Mouse (Mus musculus): ENCODE measurements at regions not wholly inside any gene's neighbourhood (a gene's known extent, or its start where the extent isn't known, plus 50 kb on each side); places are given as distances from the start of the nearest gene placed in this dataset.
A peak's percentile ranks its signal among the peaks of the same experiment; 100 is the strongest.

DNA sequence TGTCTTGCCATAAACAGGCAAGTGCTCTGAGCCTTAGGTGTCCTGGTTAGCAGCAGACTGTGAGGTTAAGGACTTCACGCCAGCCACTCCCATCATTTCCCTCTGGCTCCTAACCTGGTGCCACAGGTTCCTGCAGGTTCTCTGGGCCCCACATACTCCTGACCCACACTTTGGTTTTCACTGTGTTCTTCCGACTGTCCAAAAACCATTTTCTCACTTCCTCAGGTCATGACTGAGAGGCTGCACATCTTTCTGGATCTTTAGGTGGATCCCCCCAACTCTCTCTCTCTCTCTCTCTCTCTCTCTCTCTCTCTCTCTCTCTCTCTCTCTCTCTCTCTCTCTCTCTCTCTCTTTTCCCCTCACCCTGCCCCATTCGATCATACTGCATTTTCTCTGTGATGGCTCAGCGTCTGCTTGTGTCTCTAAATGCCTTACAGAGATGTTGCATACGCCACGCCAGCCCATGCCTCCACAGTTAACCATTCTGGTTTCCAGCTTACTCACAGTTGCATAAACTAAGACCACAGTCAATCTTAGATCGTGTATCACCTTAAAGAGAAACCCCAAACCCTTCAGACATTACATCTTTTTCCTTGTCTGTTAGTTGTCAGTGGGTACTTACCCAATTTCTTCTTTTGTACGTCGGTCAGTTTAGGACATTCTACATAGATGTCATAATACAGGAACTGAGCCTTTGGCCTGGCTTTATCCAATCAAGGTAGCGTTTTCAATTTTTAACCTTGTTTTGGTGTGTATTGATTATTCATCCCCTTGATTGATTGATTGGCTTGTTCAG is 112.0 kb upstream of the Zfp217 start:
- DNase-seq (ENCODE audit: extremely low spot score in 1 of 2, low spot score in 1 of 2) = no peak

DNA sequence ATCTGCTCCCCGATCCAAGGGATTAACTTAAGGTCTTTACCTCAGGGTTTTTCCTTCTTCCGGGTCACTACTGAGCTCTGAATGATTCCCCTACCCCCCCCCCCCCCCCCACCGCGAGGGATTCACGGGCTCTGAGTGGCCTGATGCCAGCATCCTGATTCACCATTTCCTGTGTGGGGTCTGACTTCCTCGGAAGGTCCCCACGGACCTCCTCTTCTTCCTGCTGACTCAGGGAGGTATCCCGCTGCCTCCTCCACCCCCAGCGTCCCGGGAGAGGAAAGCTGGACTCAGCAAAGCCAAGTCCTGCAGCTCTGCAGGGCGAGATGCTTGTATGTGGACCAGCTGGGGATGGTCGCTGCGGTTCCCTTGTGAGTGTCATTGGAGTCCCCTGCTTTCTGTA is 110.5 kb upstream of the Zfp217 start:
- no peak for DNase-seq (ENCODE audit: extremely low spot score in 1 of 2, low spot score in 1 of 2)

DNA sequence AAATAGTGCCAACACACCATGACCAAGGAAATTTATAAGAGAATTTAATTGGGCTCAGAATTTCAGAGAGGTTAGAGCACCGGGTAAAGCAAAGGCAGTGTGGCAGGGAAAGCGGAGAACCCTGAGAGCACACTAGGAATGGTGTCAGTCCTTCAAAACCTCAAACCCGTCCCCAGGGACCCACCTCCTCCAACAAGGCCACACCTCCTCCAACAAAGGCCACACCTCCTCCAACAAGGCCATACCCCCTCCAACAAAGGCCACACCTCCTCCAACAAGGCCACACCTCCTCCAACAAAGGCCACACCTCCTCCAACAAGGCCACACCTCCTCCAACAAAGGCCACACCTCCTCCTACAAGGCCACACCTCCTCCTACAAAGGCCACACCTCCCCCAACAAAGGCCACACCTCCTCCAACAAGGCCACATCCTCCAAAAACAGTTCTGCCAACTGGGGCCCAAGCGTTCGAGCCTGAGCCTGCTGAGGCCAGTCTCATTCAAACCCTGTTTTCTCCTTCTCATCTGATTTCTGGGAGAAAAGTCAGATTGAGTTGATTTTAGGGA is 109.8 kb upstream of the Zfp217 start:
- no peak for DNase-seq (ENCODE audit: extremely low spot score in 1 of 2, low spot score in 1 of 2)

DNA sequence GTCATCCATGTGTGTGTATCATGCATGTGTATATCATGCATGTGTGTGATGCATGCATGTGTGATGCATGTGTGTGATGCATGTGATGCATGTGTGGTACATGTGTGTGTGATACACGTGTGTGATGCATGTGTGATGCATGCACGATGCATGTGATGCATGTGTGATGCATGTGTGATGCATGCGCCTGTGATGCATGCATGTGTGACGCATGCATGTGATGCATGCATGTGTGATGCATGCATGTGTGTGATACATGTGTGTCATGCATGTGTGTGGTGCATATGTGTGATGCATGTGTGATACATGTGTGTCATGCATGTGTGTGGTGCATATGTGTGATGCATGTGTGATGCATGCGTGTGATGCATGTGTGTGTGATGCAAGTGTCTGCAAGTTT is 108.1 kb upstream of the Zfp217 start:
- DNase-seq (ENCODE audit: extremely low spot score in 1 of 2, low spot score in 1 of 2) = no peak

DNA sequence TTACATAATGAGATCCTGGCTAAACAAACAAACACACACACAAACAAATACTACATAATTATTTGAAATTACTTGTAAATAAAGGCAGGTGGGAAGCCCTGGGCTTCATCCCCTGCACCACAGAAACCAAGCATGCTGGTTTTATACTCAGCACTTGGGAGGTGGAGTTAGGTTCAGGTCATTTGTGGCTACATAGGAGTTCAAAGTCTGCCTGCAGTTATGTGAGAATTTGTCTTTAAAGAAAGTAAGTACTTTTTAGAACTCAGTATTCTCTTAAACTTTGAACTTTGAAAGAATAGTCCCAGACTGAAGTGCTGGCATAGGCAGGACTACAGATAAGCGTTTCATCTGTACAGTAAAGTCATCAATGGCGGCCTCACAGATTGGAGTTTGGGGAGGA is 107.6 kb upstream of the Zfp217 start:
- DNase-seq (ENCODE audit: extremely low spot score in 1 of 2, low spot score in 1 of 2) = no peak

DNA sequence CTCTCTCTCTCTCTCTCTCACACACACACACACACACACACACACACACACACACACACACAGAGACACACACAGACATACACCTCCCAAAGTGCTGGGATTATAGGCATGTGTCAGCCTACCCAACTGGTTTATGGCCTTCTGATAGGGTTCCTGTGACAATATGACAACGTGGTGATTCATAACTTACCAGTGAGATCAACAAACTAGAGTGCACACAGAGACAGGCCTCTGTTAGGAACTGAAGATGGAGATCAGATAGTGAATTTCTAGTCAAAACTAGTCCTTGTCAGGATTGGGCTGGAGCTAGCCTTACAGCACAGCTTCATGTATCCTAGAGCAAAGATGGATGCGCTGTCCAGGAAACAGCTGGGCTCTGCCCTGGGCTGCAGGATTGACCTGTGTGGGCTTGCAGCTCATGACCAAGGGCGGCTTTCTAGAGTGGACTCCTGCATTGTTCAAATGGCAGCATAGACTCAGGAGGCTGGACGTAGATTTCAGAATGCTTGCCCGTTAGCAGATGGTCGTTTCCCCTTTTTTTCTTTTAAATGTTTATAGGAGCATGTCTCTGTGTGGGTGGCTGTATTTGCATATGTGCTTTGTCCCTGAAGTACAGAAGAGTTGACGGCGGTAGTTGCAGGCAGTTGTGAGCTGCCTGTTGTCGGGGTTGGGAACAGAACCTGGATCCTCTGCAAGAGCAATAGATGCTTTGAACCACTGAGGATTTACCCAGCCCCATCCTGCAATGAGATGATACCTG is 106.0 kb upstream of the Zfp217 start:
- no peak for DNase-seq (ENCODE audit: extremely low spot score in 1 of 2, low spot score in 1 of 2)

DNA sequence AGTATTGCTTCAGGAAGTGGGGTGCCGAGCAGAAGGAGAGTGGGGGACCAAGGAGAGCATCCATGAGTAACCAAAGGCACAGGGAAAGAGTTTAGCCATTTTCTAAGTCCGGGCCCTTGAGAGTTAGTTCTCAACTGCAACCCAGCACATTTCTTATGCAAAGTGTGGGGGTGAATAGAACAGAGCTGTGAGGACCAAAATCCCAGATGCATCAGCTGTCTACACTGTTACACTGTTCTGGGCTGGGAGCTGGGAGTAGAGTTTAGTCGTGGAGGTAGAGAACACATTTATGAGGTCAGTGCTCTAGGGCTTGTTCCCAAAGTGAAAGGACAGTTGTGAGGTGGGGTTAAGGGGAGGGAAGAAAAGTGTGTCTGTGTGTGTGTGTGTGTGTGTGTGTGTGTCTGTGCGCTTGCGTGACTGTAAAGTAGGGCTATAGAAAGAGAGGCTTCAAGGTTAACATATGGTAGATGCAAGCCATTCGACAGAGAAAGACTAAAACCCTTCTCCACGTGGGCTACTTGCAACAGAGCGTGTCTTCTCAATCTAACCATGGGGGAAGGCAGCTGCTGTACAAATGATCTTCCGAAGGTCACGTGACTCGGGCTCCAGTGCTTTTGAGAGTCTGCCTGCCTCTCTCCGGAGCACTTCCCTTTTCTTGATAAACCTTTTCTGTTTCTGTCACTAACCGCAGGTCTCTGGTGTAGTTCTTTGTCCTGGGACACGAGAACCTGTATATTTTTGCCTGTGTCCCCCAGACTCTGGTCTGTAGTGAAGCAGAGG is 104.5 kb upstream of the Zfp217 start:
- DNase-seq (ENCODE audit: extremely low spot score in 1 of 2, low spot score in 1 of 2) = peak in 1 of 2 experiments; percentile 29

DNA sequence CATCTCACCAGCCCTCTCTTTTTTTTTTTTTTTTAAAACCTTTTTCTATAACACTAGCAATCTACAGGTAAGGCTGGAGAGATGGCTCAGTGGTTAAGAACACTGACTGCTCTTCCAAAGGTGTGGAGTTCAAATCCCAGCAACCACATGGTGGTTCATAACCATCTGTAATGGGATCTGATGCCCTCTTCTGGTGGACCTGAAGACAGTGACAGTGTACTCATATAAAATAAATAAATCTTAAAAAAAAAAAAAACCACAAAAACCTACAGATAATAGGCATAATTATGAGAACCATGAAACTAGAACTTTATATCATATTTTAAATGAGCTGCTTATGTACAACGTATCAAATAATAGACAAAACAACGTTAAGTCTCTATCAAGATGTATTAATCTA is 102.8 kb upstream of the Zfp217 start:
- DNase-seq (ENCODE audit: extremely low spot score in 1 of 2, low spot score in 1 of 2) = no peak

DNA sequence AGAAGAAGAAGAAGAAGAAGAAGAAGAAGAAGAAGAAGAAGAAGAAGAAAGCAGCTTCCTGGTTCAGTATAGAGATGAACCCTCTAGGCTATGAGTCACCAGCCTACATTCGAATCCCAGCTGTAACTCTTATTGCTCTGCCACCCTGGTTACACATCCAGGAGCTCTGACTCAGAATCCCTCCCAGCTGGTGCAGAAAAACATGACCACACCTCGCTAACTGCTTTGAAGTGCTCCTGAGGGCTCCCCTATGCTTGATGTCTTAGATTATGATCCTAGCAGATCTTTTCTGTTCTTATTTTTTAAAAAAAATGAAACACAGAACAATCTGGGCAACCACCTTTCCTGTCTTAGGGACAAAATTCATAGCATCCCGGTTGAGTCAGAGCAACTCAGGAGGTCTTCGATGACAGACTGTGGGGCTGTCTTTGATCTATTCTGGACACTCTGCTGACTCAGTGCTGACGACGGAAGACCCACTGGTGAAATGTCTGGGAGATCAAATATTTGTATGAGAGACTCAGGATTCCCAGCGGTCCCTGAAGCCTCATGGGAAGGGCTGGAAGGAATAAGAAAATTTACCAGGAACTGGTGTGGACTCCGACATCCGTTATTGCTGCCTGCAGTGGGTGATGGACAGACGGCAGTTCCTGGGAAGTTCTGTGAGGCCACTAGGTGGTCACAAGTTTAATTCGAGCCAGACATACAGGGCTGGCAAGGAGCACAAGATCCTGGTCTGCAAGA is 100.0 kb upstream of the Zfp217 start:
- DNase-seq (ENCODE audit: extremely low spot score in 1 of 2, low spot score in 1 of 2) = peak; percentile 31 to 72

DNA sequence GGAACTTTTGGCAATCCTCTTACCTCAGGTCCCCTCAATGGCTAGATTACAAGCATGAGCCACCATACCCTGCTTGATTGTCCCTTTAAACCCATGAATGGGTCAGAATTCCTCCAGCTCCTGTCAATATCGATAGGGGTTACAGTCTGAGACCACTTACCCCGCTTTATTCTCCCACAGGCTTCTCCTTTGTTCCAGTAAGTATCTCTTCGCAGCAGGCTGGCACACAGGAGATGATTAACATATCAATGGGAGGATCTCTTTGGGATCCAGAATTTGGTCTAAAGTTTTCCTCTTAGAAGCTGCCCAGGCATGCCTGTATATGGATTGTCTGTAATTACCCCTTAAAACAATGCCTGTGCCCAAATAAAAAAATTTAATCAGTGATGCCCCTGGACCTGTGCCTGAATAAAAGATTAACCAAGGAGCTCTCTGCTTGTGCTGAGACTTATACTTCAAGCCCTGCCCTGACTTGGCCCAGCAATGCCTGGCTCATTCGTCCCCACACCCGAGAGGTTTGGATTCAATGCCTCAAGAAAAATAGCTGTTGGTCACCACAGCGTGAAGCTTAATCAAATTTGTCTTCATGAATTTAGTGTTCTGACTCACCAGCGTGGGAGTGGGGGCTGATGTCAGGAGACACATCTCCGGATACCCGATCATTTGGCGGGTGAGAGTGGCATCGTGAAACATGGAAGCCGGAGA is 97.9 kb upstream of the Zfp217 start:
- DNase-seq (ENCODE audit: extremely low spot score in 1 of 2, low spot score in 1 of 2) = no peak

DNA sequence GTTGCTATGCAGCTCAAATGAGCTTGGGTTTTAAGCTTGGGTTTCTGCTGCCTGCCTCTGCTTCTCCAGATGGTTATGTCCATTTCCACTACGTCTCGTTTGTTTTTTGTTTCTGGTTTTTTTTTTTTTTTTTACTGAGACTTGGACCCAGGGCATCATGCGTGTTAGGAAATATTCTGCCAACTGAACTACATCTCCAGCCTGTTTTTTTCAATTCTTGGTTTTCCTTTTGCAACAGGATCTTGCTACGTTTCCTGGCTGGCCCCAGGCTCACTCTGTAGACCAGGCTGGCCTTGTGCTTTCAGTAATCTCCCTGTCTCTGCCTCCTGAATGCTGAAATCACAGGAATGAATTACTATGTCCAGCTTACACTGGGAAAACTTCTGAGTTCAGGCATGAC is 96.2 kb upstream of the Zfp217 start:
- DNase-seq (ENCODE audit: extremely low spot score in 1 of 2, low spot score in 1 of 2) = no peak

DNA sequence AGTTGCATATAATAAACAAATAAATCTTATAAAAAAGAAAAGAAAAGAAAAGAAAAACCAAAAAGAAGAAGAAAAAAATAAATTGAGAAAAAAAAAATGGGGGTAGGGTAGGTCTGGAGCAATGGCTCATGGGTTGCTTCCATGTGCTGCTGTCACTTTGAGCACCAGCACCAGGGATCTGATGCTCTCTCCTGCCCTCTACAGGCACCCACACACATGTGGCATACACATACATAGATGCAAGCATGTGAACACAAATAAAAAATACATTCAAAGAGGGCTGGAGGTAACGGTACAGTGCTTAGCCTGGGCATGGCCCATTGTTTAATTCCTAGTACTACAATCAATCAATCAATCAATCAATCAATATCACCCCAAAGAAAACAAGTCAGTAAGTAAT is 90.1 kb upstream of the Zfp217 start:
- no peak for DNase-seq (ENCODE audit: extremely low spot score in 1 of 2, low spot score in 1 of 2)

DNA sequence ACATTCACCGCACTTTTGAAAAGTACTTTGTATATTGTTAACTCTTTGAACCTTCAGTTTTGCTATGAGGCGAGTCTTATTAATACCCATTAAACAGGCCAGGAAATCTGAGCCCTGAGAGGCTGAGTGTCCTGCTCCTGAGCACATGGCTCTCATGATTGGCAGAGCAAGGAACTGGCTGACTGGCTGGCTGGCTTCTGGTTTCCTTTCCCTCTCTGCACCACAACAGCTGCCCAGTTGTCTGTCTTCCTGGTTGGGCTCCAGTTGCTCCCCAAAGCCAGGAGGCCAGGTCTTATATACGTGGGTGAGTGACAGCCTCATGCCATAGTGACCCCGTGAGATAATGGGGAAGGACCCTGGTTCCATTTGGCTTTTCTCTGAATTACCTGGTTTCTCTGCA is 85.5 kb upstream of the Zfp217 start:
- no peak for DNase-seq (ENCODE audit: extremely low spot score in 1 of 2, low spot score in 1 of 2)

DNA sequence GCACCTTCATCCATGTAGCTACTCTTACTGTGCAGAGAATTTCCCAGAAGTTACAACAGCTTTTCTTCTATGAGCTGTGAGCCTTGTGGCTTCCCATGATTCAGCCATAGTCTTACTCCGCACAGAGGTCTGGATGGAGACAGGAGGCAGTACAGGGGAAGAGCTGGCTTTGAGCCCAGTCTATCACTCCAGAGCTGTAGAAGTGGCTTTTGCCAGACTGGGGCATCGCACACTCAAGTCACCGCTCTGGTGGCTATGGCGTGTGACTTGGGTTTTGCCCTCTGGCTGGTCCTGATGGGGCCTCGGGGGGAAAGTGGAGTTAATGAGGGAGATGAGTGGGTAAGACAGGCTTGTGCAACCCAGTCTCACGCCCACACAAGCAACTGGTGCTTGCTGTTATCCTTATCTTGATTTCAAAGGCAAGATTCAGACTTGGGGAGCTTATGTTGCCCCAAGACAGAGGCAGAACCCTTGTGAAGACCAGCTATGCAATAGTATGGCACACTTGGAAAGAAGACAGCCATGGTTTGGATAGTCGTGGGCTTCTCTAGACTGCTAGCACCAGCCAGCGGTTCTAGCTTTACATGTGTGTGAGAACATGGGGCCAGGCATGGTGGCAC is 81.7 kb upstream of the Zfp217 start:
- DNase-seq (ENCODE audit: extremely low spot score in 1 of 2, low spot score in 1 of 2) = no peak

DNA sequence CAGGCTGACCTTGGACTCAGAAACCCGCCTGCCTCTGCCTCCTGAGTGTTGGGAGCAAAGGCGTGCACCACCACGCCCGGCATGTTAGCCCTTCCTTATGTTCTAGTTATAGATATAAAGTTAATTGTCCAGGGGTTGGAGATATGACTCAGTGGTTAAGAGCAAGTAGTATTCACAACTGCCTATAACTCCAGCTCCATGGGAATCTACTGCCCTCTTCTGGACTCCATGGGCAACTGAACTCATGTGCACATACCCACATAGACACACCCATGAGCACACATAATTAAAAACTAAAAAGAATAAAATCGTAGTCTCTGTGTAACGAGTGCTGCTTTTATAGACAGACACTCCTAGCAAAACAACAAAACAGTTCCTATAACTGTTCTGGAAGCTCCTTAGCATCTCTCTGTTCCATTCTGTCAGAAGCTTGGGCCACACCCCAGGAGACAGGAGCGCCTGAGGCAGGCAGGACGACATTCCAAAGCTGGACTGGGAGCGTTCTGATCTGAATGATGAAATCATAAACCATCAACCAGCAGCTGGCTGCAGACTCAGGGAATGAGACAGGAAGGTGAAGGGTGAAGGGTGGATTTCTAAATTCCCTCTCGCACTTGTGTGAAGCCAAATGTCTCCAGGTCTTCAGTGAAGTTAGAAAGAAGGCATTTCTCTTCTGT is 80.6 kb upstream of the Zfp217 start:
- DNase-seq (ENCODE audit: extremely low spot score in 1 of 2, low spot score in 1 of 2) = no peak

DNA sequence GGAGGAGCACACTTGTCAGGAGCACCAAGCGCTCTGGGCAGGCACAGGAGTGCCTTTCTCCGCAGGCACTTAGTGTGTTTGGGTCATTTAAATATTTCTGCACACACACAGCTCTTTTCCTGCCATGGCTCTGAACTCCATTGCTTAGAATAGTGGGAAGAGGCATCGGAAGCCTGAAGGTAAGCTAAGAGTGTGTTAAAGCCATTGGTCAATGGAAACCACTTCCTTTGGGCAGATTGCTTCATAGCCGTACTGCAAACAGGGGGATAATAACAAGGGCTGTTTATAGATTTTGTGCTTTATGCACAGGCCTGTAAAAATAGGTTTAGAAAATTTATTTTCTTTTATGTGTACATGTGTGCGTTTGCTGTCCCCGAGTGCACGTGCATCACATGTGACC is 76.0 kb upstream of the Zfp217 start:
- no peak for DNase-seq (ENCODE audit: extremely low spot score in 1 of 2, low spot score in 1 of 2)

DNA sequence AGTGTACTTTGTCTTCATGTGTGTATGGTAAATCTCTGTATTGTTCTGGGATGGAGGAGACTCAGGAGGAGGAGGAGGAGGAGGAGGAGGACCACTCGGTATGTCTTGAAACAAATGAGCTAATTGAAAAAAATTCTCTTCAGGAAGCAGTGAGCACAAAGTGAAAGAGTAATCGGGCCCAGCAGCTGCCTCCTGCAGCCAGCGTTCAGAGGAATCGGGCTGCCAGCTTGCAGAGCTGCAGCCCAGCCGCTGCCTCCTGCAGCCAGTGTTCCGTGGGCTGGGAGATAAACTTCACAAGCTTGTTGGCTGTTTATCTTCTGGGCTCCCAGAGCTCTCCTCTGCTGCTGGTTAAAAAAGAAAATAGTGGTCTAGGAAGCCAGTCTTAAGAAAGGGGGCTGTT is 74.9 kb upstream of the Zfp217 start:
- DNase-seq (ENCODE audit: extremely low spot score in 1 of 2, low spot score in 1 of 2) = no peak

DNA sequence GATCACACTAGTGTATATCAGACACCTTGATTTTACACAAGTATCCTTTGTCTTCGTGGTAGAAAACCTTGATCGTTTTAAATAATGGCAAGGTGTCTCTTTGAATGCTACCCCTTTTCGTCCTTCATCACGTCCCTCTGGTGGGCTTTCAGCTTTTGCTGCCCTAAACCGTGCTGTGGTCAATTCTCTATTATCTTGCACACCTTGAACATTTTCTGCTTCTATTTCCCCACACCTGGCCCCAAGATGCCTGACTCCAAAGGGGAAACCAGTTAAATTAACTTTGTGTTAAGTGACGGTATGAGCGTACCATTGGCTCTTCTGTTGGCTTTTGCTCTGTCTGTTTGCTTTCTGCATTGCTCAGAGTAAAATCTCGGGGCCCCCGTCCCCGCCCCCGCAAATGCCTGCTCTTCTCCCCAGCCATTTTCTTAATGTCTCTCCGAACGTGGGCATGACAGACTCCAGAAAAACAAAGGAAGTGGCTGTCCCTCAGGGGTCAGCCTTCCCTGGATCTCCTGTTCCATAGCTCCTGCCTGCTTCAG is 74.2 kb upstream of the Zfp217 start:
- no peak for DNase-seq (ENCODE audit: extremely low spot score in 1 of 2, low spot score in 1 of 2)
